ENCODE assay signal across 12 mouse cellular contexts in genomic region chr9:82682196-82682595, GRCm38 (mm10).
"Had no signal": no experiment of that assay in that cellular context is flagged by ENCODE, and none has a peak within 500 bp of the region (broad histone marks: within the 10 kb centered on the region; RNA-seq: fewer than 3 reads in every experiment).

No protein-coding gene starts in this region.

- DNase-seq: gastrocnemius, adult 2 months; gastrocnemius, postnatal 10 days; gastrocnemius, postnatal 25 days; heart, adult 18-20 months; heart, postnatal 10 days; heart, postnatal 4 days; kidney, adult 18-20 months; kidney, adult 8-10 months; kidney, postnatal 10 days; kidney, postnatal 25 days; kidney, postnatal 4 days; left cerebral cortex, postnatal 4 days had no signal
